Mouse (Mus musculus): ENCODE measurements at regions not wholly inside any gene's neighbourhood (a gene's known extent, or its start where the extent isn't known, plus 50 kb on each side); places are given as distances from the start of the nearest gene placed in this dataset.

DNA sequence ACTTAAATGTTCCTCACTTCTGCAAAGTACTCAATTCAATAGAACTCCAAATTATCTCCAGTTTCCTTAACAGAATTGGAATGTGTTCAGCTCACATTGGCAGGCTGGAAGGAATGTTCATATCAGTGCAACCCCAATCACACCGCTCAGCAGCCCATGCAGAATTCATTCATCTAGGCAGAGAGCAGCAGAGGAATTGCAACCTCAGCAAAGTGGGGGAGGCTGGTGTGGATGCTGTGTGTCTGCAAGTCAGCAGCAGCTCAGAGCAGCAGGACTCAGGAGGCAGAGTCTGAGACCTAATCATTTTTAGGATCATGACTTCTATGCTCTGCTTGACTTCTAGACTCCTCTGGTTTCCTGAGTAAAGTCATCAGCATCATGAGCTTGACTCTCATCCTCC is 100.7 kb upstream of the Chrna7 start:
- DNase-seq (ENCODE audit: low spot score): no peak

DNA sequence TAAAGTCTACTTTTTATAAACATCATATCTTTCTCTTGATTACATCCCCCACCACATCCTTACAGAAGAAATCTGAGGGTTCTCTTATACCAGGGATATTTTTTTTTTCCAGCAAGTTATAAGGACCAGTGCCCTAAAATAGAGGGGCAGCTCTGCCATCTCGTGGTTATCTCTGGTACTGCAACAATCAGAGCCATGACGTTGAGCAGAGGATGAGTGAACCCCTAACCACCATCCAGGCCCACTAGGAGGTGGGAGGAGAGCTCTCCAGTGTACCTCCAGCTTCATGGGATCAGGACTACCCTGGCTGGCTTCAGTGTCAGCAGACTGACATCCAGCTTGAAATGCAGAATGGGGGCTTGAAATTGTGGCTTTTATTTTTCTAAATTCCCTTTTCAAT is 107.2 kb upstream of the Chrna7 start:
- peak; percentile 71 for DNase-seq (ENCODE audit: low spot score)

DNA sequence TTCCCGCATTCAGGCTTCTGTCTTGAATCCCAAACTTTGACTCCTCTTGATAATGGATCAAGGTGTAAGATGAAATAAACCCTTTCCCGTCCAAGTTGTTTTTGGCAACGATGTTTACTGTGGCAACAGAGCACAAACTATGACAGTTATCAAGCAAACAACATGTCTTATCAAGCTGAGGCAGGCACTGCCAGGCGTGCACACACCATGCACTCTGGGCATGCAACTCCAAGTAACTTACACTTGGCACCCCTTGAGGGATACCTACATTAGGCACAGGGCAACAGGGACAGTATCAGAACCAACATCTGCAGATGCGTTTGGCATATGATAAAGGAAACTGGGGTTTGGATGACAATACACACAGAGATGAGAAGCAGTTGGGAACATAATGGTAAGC is 108.8 kb upstream of the Chrna7 start:
- DNase-seq (ENCODE audit: low spot score): no peak

DNA sequence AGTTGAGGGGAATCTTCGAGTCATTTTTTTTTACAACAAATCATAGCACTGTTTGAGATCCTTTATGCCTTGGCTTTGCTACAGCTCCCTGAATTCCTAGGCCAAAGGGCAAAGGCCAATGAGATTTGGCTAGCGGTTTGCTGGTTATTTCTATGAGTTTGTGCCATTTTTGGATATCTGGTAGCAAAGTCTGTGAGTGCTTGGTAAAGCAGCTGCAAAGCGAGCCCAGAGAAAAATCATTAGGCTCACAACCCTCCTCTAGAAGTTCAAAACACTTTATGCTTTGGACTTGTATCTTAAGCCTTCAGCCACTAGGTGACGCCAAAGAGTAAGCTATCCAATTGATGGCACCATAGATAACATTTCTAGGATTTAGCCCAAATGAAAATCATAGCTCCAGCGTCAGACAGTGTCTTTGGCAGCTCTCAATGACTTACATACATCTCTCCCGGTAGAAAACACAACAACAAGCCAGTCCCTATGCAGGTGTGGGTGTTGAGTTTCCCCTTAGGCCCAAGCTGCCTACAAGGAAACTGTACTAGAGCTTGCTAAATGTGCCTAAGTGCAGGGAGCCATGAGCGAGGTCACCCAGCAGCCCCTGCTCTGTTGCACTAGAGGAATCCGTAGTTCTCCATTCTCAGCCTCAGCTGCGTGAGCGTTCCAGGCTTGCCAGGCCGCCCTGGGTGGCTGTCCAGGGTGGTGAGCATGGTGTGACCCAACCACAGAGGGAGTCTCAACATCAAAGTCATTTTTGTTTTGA is 109.8 kb upstream of the Chrna7 start:
- DNase-seq (ENCODE audit: low spot score): peak; percentile 86

DNA sequence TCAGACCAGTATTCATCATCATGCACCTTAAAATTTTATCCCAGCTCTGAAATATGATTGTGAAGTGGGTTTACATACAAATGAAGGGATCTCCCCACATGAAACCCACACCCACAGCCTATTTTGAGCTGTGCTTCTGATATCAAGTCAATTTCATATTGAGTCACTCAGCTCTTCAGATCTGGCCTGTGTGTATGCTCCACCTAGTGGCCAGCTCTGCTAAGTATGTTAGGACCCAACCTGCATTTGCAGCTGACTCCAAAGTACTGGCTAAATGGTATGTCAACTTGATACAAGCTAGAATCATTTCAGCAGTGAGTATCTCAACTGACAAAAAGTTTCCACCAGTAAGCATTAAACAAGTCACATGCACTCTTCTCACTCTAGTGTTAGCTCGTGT is 109.4 kb upstream of the Otud7a start:
- DNase-seq (ENCODE audit: low spot score): peak; percentile 73

DNA sequence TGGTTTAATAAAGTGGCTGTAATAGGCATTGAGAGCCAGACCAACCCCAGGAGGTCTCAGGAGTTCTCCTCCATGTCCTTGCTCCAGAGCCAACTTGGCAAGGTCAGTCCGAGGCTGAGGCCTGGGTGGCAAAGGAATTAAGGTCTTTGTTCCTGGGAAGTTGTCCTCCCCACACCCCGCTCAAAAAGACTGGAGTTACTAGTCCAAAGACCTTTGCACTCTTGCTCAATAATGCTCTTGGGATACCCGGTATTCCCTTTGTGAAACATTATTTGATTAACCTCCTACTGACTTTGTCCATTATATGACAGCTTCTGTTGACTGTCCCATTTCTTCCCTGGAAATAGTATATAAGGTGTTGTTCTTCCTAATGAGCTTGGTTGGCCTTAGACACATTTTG is 108.5 kb upstream of the Otud7a start:
- no peak for DNase-seq (ENCODE audit: low spot score)

DNA sequence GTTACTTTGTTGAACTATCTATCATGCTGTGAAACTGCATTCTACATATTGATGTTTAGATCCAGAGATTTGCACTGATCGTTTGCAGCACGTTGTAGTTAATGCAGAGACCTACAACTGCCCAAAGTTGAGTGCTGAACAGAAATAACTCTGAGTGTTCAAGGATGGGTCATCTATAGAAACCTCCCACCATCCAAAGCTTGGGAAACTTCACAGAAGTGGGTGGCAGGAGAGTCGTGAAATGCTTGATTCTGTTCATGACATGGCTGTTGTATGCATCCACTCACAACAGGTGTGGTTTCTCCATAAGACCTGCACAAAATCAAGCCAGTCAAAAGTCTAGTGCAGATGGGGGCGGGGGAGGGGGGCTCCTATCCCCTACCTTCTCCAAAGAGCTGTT is 102.8 kb upstream of the Otud7a start:
- DNase-seq (ENCODE audit: low spot score): no peak

DNA sequence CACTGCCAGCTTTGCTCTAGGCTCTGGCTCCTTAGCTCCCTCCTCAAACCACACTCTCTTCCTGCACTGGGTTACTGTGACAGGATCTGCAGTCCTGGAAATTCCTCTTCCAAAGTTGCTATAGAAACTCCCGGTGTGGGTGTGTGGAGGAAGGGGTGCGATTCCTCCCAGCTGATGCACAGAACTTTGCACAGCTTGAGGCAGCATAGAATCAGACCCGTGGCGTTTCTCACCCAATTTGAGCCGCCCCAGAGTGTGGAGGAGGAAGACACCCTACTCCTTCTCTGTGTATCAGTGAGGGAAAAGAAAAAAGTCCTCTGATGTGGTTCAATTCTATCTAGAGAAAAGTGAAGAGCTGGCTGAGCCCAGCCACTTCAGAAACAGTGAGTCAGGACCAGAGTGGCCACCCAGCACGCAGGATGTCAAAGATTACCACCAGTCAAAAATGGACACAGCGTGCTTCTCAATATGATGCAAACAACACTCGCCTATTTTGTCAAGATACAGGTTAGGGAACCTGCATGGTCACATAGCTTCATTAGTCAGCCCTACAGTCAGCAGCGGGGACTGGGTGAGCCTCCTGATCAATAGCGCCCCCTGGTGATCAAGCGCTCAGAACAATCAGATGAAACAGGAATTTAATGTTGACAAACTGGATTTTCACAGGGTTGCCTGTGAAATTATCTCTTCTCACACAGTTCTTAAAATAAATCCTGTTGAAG is 98.7 kb upstream of the Otud7a start:
- DNase-seq (ENCODE audit: low spot score): peak; percentile 70

DNA sequence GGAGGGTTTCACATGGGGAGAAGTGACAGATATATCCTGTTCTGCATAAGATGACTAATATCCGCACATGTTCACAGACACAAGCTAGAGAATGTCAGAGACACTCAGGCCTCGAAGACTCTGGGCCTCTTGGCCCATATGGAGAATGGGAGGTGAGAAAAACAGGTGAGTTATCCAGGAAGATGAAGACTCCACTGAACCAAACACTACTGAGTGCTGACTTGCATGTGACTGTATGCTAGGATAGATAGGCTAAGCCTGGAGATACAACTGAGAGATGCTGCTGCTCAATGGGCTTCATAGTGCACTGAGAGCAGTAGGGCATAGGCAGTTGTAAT is 98.2 kb upstream of the Otud7a start:
- DNase-seq (ENCODE audit: low spot score): no peak

All from embryo, embryonic 10 days (tissue).